Mouse (Mus musculus): ENCODE measurements around the gene Evi2a. TPM values are rescaled to one million over a fixed set of nuclear protein-coding genes. Genes with fewer than 3 reads are reported as not detected.
A peak's percentile ranks its signal among the peaks of the same experiment; 100 is the strongest.

Evi2a gene
- polyA plus RNA-seq (2015; fragmentation: Nextera tagmentation; extraction: Ambion mirVana) = 5.0 and 5.8 TPM in 2 replicates

DNA sequence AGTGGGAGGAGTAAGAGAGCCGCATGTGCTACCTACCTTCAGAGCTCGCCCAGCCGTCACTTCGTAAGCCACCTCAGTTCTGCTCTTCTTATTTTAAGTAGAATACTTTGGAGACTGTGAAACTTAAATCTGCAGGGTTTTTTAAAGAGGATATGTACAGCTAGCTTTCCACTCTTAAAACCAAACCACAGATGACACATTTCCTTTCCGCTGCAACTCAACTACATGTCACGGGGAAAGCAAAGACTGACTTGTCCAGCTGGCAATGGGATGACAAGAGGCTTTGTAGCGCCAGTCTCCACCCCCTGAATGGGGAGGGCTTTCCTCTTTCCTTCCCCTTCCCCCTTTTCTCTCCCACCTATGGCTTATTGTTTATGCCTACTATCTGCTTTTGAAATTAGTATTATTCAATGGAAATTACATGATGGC, at the start of gene Evi2a, which contains the start of gene Evi2:
TSS of gene Evi2a (minus strand) at position 277 of the 429 bp plus-strand sequence.
TSS of gene Evi2 (minus strand) at position 257 of the 429 bp plus-strand sequence.
- H3K4me1 ChIP-seq (replicated peaks) = peaks cover 53% of the 10 kb centered on the region
- no peaks in the 10 kb centered on the region for H3K27me3 ChIP-seq
- WGBS (ENCODE audit: insufficient replicate concordance) = 20% methylated on average over 7 of the region's 7 CpGs
- peak within 1 kb of the TSS; percentile 24 for H3K4me2 ChIP-seq
- no peak for DNase-seq
- ATAC-seq (ENCODE audit: low read depth) = no peak
- H3K4me3 ChIP-seq (replicated peaks) = no peak within 1 kb of the TSS
- H3K9ac ChIP-seq = no peak within 1 kb of the TSS
- no peaks in the 10 kb centered on the region for H3K9me3 ChIP-seq (replicated peaks)
- H3K36me3 ChIP-seq = no peaks in the 10 kb centered on the region
- no peak within 1 kb of the TSS for H3K27ac ChIP-seq

DNA sequence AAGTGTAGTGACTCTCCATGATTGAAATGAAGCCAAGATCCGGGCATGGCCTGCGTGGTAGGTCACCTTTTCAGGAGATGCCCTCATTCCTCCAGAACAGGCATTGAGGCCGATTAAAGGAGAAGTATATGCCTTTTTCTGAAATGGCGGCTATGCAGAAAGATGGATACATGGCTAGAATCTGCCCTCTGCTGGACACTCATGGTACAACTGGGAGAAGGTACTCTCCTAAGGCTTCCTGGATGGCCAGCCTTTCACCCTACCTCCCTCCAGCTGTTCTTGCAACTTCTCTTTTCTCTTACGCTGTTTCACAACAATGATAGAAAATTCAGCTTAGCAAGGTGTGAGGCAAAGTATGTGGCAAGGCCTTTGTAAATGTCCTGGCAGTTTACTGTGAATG, 47.3 kb upstream of the Evi2a start:
- WGBS (ENCODE audit: insufficient replicate concordance) = 27% methylated on average over 5 of the region's 5 CpGs
- H3K27me3 ChIP-seq = no peaks in the 10 kb centered on the region
- H3K4me3 ChIP-seq (replicated peaks) = no peak overlapping the region
- no peak overlapping the region for H3K27ac ChIP-seq
- 0 out of 2 replicates have a peak, but pooled peaks cover 5% of the 10 kb centered on the region for H3K36me3 ChIP-seq
- no peak for ATAC-seq (ENCODE audit: low read depth)
- no peak overlapping the region for H3K9ac ChIP-seq
- H3K4me1 ChIP-seq (replicated peaks) = no peaks in the 10 kb centered on the region
- DNase-seq = peak; percentile 45
- no peaks in the 10 kb centered on the region for H3K9me3 ChIP-seq (replicated peaks)
- no peak overlapping the region for H3K4me2 ChIP-seq

DNA sequence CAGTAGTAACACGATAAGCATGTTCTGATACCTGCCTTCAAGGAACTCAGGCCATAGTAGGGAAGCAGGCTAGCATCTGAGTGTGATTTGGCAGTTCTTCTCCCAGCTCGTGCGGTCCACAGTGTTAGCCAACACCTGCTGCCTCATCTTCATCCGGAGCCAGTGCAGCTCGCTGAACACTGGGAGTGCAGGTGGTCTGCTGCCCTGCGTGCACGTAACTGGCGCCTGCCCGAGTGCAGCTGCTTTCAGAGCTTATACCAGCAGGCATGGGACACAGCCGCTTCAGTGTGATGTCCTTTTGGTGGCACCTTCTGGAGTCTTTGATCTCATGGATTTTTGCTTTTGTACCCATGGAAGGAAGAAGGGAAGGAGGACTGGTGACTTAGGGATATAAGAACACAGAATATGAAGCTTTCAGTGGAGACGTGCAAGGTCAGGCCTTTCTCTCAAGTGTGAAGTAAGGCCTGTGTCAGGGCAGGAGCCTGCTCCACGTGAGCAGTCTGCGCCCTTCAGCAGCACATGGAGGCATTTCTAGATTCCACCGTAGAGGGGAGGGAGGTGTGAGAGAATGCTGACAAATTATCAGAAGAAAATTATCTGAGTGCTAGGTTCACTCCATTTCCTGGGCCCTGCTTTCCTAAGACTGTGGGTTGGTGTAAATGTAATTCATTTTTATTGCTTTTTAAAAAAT, 45.1 kb upstream of the Evi2a start:
- Histone ChIP-seq H3K4me2 (no peak overlapping the region), H3K9me3 (replicated peaks) (no peaks in the 10 kb centered on the region), H3K27ac (no peak overlapping the region), H3K27me3 (no peaks in the 10 kb centered on the region), H3K36me3 (peaks cover 17% of the 10 kb centered on the region), H3K4me3 (replicated peaks) (no peak overlapping the region), H3K9ac (no peak overlapping the region), H3K4me1 (replicated peaks) (no peaks in the 10 kb centered on the region)
- ATAC-seq (ENCODE audit: low read depth) = no peak
- WGBS (ENCODE audit: insufficient replicate concordance) = 83% methylated on average over 14 of the region's 14 CpGs
- no peak for DNase-seq

GRCm38 (mm10) chr11:79573836-79574235, 43.4 kb upstream of the Evi2a start:
- Histone ChIP-seq H3K9ac (no peak overlapping the region), H3K4me1 (replicated peaks) (no peaks in the 10 kb centered on the region), H3K27ac (no peak overlapping the region), H3K36me3 (peaks cover 29% of the 10 kb centered on the region), H3K9me3 (replicated peaks) (no peaks in the 10 kb centered on the region), H3K4me3 (replicated peaks) (no peak overlapping the region), H3K4me2 (no peak overlapping the region), H3K27me3 (no peaks in the 10 kb centered on the region)
- no peak for DNase-seq
- ATAC-seq (ENCODE audit: low read depth) = no peak
- 73% methylated on average over 3 of the region's 3 CpGs for WGBS (ENCODE audit: insufficient replicate concordance)

- Histone ChIP-seq H3K27me3 (no peaks in the 10 kb centered on the region), H3K9ac (no peak overlapping the region), H3K4me3 (replicated peaks) (no peak overlapping the region), H3K9me3 (replicated peaks) (no peaks in the 10 kb centered on the region), H3K27ac (no peak overlapping the region), H3K36me3 (peaks cover 44% of the 10 kb centered on the region), H3K4me1 (replicated peaks) (no peaks in the 10 kb centered on the region), H3K4me2 (no peak overlapping the region)
- DNase-seq (no peak), ATAC-seq (ENCODE audit: low read depth) (no peak)
- WGBS (ENCODE audit: insufficient replicate concordance) = 77% methylated on average over 2 of the region's 2 CpGs
Observed at GRCm38 (mm10) chr11:79570319-79570718, 39.9 kb upstream of the Evi2a start.

DNA sequence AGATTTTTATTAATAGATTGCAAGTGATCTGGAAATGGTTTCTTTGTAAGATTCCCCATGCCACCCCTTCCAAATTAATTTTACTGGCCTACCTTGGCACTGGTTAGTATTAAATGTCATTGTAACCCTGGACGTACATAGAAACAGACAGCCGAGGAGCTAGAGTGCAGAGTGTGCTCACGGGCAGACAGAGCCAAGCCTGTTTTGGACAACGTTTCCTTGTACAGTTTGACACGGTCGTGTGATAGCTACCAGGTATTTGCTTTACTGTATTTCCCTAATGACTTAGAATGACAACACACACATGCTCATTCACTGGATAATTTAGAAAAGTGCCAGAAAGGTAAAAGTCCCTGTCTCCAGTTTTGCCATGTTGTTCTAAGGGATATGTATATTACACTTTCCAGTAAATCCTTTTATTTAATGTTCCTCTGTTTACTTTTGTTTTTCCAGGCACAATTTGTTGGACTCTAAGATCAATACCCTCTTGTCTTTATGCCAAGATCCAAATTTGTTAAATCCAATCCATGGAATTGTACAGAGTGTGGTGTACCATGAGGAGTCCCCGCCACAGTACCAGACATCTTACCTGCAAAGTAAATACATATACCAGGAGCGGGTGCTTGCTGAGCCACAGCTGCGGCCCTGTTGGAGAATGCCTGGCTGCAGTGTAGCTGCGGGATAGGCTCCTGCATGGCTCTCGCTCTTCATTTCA, 37.9 kb upstream of the Evi2a start:
- Histone ChIP-seq H3K27me3 (no peaks in the 10 kb centered on the region), H3K4me3 (replicated peaks) (no peak overlapping the region), H3K27ac (no peak overlapping the region), H3K4me1 (replicated peaks) (no peaks in the 10 kb centered on the region), H3K9me3 (replicated peaks) (no peaks in the 10 kb centered on the region), H3K9ac (no peak overlapping the region), H3K4me2 (no peak overlapping the region), H3K36me3 (peaks cover 51% of the 10 kb centered on the region)
- WGBS (ENCODE audit: insufficient replicate concordance) = 81% methylated on average over 11 of the region's 11 CpGs
- ATAC-seq (ENCODE audit: low read depth) (no peak), DNase-seq (no peak)

DNA sequence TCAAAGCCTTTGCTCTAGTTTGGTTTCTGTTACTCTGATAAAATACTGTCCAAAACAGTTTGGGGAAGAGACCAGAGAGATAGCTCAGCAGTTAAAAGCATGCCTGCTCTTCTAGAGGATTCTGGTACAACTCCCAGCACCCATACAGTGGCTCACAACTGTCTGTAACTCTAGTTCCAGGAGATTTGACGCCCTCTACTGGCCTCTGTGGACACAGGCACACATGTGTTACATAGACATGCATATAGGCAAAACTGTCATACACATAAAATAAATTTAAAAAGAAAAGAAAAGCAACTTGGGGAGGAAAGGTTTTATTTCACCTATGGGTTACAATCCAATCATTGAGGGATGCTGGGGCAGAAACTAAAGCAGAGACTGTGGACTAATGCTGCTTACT, 36.5 kb upstream of the Evi2a start:
- H3K4me3 ChIP-seq (replicated peaks) = no peak overlapping the region
- ATAC-seq (ENCODE audit: low read depth) (no peak), DNase-seq (no peak)
- peaks cover 48% of the 10 kb centered on the region for H3K36me3 ChIP-seq
- H3K27ac ChIP-seq = no peak overlapping the region
- no peaks in the 10 kb centered on the region for H3K4me1 ChIP-seq (replicated peaks)
- no peak overlapping the region for H3K4me2 ChIP-seq
- no peaks in the 10 kb centered on the region for H3K27me3 ChIP-seq
- no peak overlapping the region for H3K9ac ChIP-seq
- no peaks in the 10 kb centered on the region for H3K9me3 ChIP-seq (replicated peaks)
- WGBS (ENCODE audit: insufficient replicate concordance) = 43% methylated on average over 1 of the region's 1 CpGs

GRCm38 (mm10) chr11:79563493-79563892, 33.1 kb upstream of the Evi2a start:
- no peak for DNase-seq
- Histone ChIP-seq H3K36me3 (peaks cover 30% of the 10 kb centered on the region), H3K9me3 (replicated peaks) (no peaks in the 10 kb centered on the region), H3K27me3 (no peaks in the 10 kb centered on the region), H3K27ac (no peak overlapping the region), H3K9ac (no peak overlapping the region), H3K4me3 (replicated peaks) (no peak overlapping the region), H3K4me1 (replicated peaks) (no peaks in the 10 kb centered on the region), H3K4me2 (no peak overlapping the region)
- no peak for ATAC-seq (ENCODE audit: low read depth)
- WGBS (ENCODE audit: insufficient replicate concordance) = 75% methylated on average over 7 of the region's 7 CpGs

- Histone ChIP-seq H3K27ac (no peak overlapping the region), H3K27me3 (no peaks in the 10 kb centered on the region), H3K9ac (no peak overlapping the region), H3K9me3 (replicated peaks) (no peaks in the 10 kb centered on the region), H3K4me2 (no peak overlapping the region), H3K4me3 (replicated peaks) (no peak overlapping the region), H3K4me1 (replicated peaks) (no peaks in the 10 kb centered on the region), H3K36me3 (peaks cover 24% of the 10 kb centered on the region)
- DNase-seq (no peak), ATAC-seq (ENCODE audit: low read depth) (no peak)
- WGBS (ENCODE audit: insufficient replicate concordance) = 71% methylated on average over 4 of the region's 4 CpGs
Observed at GRCm38 (mm10) chr11:79560536-79560935, 30.1 kb upstream of the Evi2a start.

GRCm38 (mm10) chr11:79552622-79553021, 22.2 kb upstream of the Evi2a start:
- no peak for ATAC-seq (ENCODE audit: low read depth)
- Histone ChIP-seq H3K27ac (no peak overlapping the region), H3K9ac (no peak overlapping the region), H3K4me3 (replicated peaks) (no peak overlapping the region), H3K9me3 (replicated peaks) (no peaks in the 10 kb centered on the region), H3K4me2 (no peak overlapping the region), H3K27me3 (no peaks in the 10 kb centered on the region), H3K36me3 (peaks cover 32% of the 10 kb centered on the region), H3K4me1 (replicated peaks) (peaks cover 8% of the 10 kb centered on the region)
- DNase-seq = no peak
- 5% methylated on average over 1 of the region's 1 CpGs for WGBS (ENCODE audit: insufficient replicate concordance)

- Histone ChIP-seq H3K9ac (no peak overlapping the region), H3K4me3 (replicated peaks) (no peak overlapping the region), H3K27me3 (no peaks in the 10 kb centered on the region), H3K4me2 (no peak overlapping the region), H3K36me3 (peaks cover 6% of the 10 kb centered on the region), H3K4me1 (replicated peaks) (peaks cover 20% of the 10 kb centered on the region), H3K27ac (no peak overlapping the region), H3K9me3 (replicated peaks) (no peaks in the 10 kb centered on the region)
- DNase-seq = no peak
- no peak for ATAC-seq (ENCODE audit: low read depth)
- WGBS (ENCODE audit: insufficient replicate concordance) = 53% methylated on average over 3 of the region's 3 CpGs
Observed at GRCm38 (mm10) chr11:79536293-79536692, 5.9 kb upstream of the Evi2a start.
